Mouse (Mus musculus): ENCODE results near the gene Myoc. TPM values are rescaled to one million over a fixed set of nuclear protein-coding genes. Genes with fewer than 3 reads are reported as not detected.
"Not testable (repeated sequence)": the region's sequence is repeated elsewhere in the genome, so short reads cannot be mapped to it uniquely, and the experiment has no call there.

The Myoc gene
- polyA plus RNA-seq, 2 experiments: 0.01 TPM; not detected in 1

DNA sequence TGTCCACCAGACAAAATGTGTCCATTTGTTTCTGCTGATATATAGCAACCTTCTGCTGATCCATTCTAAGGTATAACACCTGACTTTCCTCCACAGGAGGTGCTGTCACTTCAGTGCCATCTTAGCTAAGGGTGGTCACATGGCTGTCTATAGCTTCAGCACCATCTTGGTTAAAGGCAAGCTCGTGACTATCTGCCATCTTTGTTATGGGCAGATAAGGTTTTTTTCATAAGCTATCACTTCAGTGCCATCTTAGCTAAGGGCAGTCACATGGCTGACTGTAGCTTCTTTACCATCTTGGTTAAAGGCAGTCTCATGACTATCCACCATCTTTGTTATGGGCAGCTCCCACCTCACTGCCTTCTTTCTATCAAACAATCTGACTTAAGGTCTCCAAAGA lies 23.4 kb upstream of the Myoc start:
- H3K36me3 ChIP-seq (replicated peaks; ENCODE audit: control insufficient read depth, insufficient read depth, low read depth): no peaks in the 10 kb centered on the region
- no peak overlapping the region for H3K4me2 ChIP-seq (ENCODE audit: low read depth)
- no peaks in the 10 kb centered on the region for H3K4me1 ChIP-seq (replicated peaks; ENCODE audit: control insufficient read depth in 2 of 2, insufficient read depth in 2 of 2, low read length in 1 of 2)
- no peaks in the 10 kb centered on the region for H3K9me3 ChIP-seq (ENCODE audit: control insufficient read depth, low read length)
- no peak overlapping the region for H3K27ac ChIP-seq
- ATAC-seq (ENCODE audit: insufficient read depth): no peak
- no peak for TF ChIP-seq CTCF (IDR thresholded peaks at IDR 0.05; ENCODE audit: low read depth)
- TF ChIP-seq EP300 (IDR thresholded peaks at IDR 0.05; ENCODE audit: low read depth): no peak
- no peak overlapping the region for H3K4me3 ChIP-seq (ENCODE audit: insufficient read depth in 1 of 2, low read depth in 2 of 2, low read length in 2 of 2)
- no peaks in the 10 kb centered on the region for H3K27me3 ChIP-seq (ENCODE audit: control insufficient read depth, insufficient read depth, low read length)
- DNase-seq (ENCODE audit: low read depth in 3 of 3, low spot score in 3 of 3): no peak
- 57% methylated on average over 1 of the region's 1 CpGs for WGBS (ENCODE audit: insufficient replicate concordance)
- no peak overlapping the region for H3K9ac ChIP-seq (replicated peaks)

DNA sequence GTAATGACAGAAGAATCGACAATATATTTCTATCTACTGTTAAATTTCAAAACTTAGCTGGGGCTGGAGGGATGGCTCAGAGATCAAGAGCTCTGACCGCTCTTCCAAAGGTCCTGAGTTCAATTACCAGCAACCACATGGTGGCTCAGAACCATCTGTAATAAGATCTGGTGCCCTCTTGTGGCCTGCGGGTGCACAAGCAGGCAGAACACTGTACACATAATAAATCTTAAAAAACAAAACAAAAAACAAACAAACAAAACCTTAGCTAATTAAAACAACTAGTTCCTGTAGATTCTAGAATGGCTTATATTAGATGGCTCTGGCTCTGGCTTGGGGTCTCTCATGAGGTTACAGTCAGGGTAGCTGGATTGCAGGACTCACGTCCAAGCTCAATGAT lies 18.5 kb upstream of the Myoc start:
- ATAC-seq (ENCODE audit: insufficient read depth) (no peak), DNase-seq (ENCODE audit: low read depth in 3 of 3, low spot score in 3 of 3) (no peak)
- Histone ChIP-seq H3K27ac (no peak overlapping the region), H3K36me3 (replicated peaks; ENCODE audit: control insufficient read depth, insufficient read depth, low read depth) (no peaks in the 10 kb centered on the region), H3K9me3 (ENCODE audit: control insufficient read depth, low read length) (no peaks in the 10 kb centered on the region), H3K4me3 (ENCODE audit: insufficient read depth in 1 of 2, low read depth in 2 of 2, low read length in 2 of 2) (no peak overlapping the region), H3K9ac (replicated peaks) (no peak overlapping the region), H3K4me1 (replicated peaks; ENCODE audit: control insufficient read depth in 2 of 2, insufficient read depth in 2 of 2, low read length in 1 of 2) (peaks cover 0 to 7% of the 10 kb centered on the region in 2 experiments; a peak in 1 of 4 replicates), H3K27me3 (ENCODE audit: control insufficient read depth, insufficient read depth, low read length) (no peaks in the 10 kb centered on the region), H3K4me2 (ENCODE audit: low read depth) (no peak overlapping the region)
- WGBS (ENCODE audit: insufficient replicate concordance): 55% methylated on average over 4 of the region's 4 CpGs
- TF ChIP-seq EP300 (IDR thresholded peaks at IDR 0.05; ENCODE audit: low read depth) (no peak), CTCF (IDR thresholded peaks at IDR 0.05; ENCODE audit: low read depth) (peak; percentile 69)

DNA sequence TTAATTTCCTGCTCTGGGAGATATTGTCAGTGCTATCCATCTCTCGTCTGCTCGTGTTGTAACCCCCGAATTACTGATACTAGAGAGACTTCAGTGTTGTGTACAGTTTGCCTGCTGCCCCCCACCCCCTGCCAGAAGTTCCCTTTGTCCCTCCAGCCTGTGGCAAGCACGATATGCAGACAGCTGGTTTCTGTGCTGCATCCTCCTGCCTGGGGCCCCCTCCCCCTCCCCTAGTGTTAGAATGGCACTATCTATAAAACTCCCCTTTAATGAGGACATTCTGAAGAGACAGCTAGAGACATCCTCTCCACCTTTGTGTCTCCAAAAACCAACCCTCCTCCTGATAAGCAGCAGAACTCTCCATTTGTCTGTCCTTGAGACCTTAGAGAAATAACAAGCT lies 15.1 kb upstream of the Myoc start:
- DNase-seq (ENCODE audit: low read depth in 3 of 3, low spot score in 3 of 3) (no peak), ATAC-seq (ENCODE audit: insufficient read depth) (no peak)
- H3K4me1 ChIP-seq (replicated peaks; ENCODE audit: control insufficient read depth in 2 of 2, insufficient read depth in 2 of 2, low read length in 1 of 2): peaks cover 0 to 7% of the 10 kb centered on the region in 2 experiments; a peak in 1 of 4 replicates
- no peaks in the 10 kb centered on the region for H3K9me3 ChIP-seq (ENCODE audit: control insufficient read depth, low read length)
- TF ChIP-seq CTCF (IDR thresholded peaks at IDR 0.05; ENCODE audit: low read depth) (no peak), EP300 (IDR thresholded peaks at IDR 0.05; ENCODE audit: low read depth) (no peak)
- no peaks in the 10 kb centered on the region for H3K36me3 ChIP-seq (replicated peaks; ENCODE audit: control insufficient read depth, insufficient read depth, low read depth)
- 15% methylated on average over 4 of the region's 4 CpGs for WGBS (ENCODE audit: insufficient replicate concordance)
- no peak overlapping the region for H3K9ac ChIP-seq (replicated peaks)
- H3K27me3 ChIP-seq (ENCODE audit: control insufficient read depth, insufficient read depth, low read length): no peaks in the 10 kb centered on the region
- H3K4me3 ChIP-seq (ENCODE audit: insufficient read depth in 1 of 2, low read depth in 2 of 2, low read length in 2 of 2): no peak overlapping the region
- H3K27ac ChIP-seq: no peak overlapping the region
- H3K4me2 ChIP-seq (ENCODE audit: low read depth): no peak overlapping the region

DNA sequence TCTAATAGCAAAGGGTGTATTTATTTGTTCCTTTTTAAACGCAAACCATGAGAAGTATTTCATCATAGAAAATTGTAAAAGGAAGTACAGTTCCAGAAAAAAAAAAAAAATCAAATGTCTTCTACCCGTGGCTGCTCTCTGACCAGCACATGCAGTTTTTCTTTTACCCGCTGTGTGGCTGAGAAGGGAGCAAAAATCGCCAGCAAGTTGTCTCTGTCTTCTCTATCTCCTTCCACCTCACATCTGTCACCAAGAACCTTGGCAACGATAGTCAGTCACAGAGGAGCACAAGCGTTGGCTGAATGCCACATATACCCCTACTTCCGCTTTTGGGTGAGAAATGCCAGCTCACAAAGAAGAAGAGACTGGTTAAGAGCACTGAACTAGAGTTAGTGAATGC lies 13.7 kb upstream of the Myoc start:
- TF ChIP-seq EP300 (IDR thresholded peaks at IDR 0.05; ENCODE audit: low read depth): no peak
- no peak overlapping the region for H3K27ac ChIP-seq

DNA sequence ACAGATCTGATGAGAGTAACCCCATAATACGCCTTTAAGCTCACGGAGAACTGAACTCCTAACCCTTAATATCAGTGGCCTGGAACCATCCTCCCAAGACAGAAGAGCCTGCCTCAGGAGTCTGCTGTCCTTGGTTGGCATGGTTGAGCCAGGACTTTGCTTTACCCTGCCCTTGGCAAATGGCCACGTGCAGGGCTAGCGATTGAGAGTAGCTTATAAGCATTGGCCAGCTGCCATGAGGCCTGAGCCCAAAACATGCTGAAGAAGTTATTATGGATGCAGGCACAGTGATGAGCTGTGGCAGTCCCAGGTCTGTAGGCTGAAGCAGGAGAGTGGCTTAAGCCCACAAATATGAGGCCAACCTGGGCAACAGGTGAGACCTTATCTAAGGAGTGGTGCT lies 11.1 kb upstream of the Myoc start:
- not testable (repeated sequence) for H3K9ac ChIP-seq (replicated peaks); ATAC-seq (ENCODE audit: insufficient read depth); H3K27ac ChIP-seq; H3K4me1 ChIP-seq (replicated peaks; ENCODE audit: control insufficient read depth in 2 of 2, insufficient read depth in 2 of 2, low read length in 1 of 2); H3K9me3 ChIP-seq (ENCODE audit: control insufficient read depth, low read length); H3K4me3 ChIP-seq (ENCODE audit: insufficient read depth in 1 of 2, low read depth in 2 of 2, low read length in 2 of 2); DNase-seq (ENCODE audit: low read depth in 3 of 3, low spot score in 3 of 3); H3K36me3 ChIP-seq (replicated peaks; ENCODE audit: control insufficient read depth, insufficient read depth, low read depth); H3K4me2 ChIP-seq (ENCODE audit: low read depth); H3K27me3 ChIP-seq (ENCODE audit: control insufficient read depth, insufficient read depth, low read length)
- 65% methylated on average over 4 of the region's 4 CpGs for WGBS (ENCODE audit: insufficient replicate concordance)

More for the DNA sequence above, 13.7 kb upstream of the Myoc start:
- 25% methylated on average over 7 of the region's 7 CpGs for WGBS (ENCODE audit: insufficient replicate concordance)
- no peaks in the 10 kb centered on the region for H3K27me3 ChIP-seq (ENCODE audit: control insufficient read depth, insufficient read depth, low read length)
- peaks cover 0 to 7% of the 10 kb centered on the region in 2 experiments; a peak in 1 of 4 replicates for H3K4me1 ChIP-seq (replicated peaks; ENCODE audit: control insufficient read depth in 2 of 2, insufficient read depth in 2 of 2, low read length in 1 of 2)
- no peak for ATAC-seq (ENCODE audit: insufficient read depth)
- no peaks in the 10 kb centered on the region for H3K36me3 ChIP-seq (replicated peaks; ENCODE audit: control insufficient read depth, insufficient read depth, low read depth)
- H3K9me3 ChIP-seq (ENCODE audit: control insufficient read depth, low read length): no peaks in the 10 kb centered on the region
- DNase-seq (ENCODE audit: low read depth in 3 of 3, low spot score in 3 of 3): peak in 1 of 3 experiments; percentile 19
- no peak overlapping the region for H3K9ac ChIP-seq (replicated peaks)
- no peak overlapping the region for H3K4me3 ChIP-seq (ENCODE audit: insufficient read depth in 1 of 2, low read depth in 2 of 2, low read length in 2 of 2)
- no peak overlapping the region for H3K4me2 ChIP-seq (ENCODE audit: low read depth)

DNA sequence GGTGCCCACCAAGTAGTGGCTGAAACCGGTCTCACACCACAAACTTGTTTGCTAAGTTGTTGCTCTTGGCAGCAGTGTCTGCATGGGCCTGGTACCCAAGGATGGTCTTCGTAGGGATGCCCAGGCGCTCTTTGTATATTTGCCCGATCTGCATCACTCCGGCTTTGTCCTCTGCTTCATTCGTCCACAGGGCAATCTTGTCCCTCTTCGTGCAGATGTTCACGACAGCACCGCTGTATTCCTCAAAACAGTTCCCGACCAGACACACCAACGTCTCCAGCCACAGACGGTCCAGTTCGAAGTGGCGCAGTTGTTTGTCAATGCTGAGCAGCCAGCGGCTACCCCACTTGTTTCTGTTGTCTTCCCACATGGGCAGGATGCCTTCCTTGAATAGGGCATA lies 10.6 kb upstream of the Myoc start:
- 77% methylated on average over 15 of the region's 15 CpGs for WGBS (ENCODE audit: insufficient replicate concordance)
- not testable (repeated sequence) for H3K9ac ChIP-seq (replicated peaks); DNase-seq (ENCODE audit: low read depth in 3 of 3, low spot score in 3 of 3); H3K27ac ChIP-seq; H3K4me2 ChIP-seq (ENCODE audit: low read depth); H3K27me3 ChIP-seq (ENCODE audit: control insufficient read depth, insufficient read depth, low read length); H3K9me3 ChIP-seq (ENCODE audit: control insufficient read depth, low read length); ATAC-seq (ENCODE audit: insufficient read depth); H3K4me1 ChIP-seq (replicated peaks; ENCODE audit: control insufficient read depth in 2 of 2, insufficient read depth in 2 of 2, low read length in 1 of 2); H3K4me3 ChIP-seq (ENCODE audit: insufficient read depth in 1 of 2, low read depth in 2 of 2, low read length in 2 of 2); H3K36me3 ChIP-seq (replicated peaks; ENCODE audit: control insufficient read depth, insufficient read depth, low read depth)

DNA sequence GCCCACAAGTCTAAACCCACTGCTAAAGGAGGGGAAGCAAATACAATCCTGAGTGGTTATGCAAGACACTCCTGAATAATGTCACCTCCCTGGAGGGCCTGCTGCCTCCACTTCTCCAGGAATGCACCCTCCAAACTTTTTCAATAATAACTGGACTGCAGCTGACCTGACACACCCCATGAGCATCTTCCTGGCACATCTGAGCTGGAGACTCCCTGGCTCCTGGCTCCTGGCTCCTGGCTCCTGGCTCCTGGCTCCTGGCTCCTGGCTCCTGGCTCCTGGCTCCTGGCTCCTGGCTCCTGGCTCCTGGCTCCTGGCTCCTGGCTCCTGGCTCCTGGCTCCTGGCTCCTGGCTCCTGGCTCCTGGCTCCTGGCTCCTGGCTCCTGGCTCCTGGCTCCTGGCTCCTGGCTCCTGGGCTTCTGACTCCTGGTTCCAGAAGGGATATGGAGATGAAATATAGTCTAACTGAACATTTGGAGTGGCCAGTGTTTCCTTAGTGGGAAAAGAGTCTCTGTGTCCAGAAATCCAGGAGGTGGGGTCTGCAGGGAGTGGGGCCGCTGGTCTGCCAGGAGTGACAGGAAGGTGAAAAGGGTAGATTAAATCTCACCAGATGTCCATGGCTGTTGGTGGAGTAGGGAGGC lies 3.5 kb upstream of the Myoc start:
- H3K9me3 ChIP-seq (ENCODE audit: control insufficient read depth, low read length); H3K9ac ChIP-seq (replicated peaks); ATAC-seq (ENCODE audit: insufficient read depth); H3K27ac ChIP-seq; H3K36me3 ChIP-seq (replicated peaks; ENCODE audit: control insufficient read depth, insufficient read depth, low read depth); H3K4me2 ChIP-seq (ENCODE audit: low read depth); DNase-seq (ENCODE audit: low read depth in 3 of 3, low spot score in 3 of 3); H3K4me1 ChIP-seq (replicated peaks; ENCODE audit: control insufficient read depth in 2 of 2, insufficient read depth in 2 of 2, low read length in 1 of 2); H3K4me3 ChIP-seq (ENCODE audit: insufficient read depth in 1 of 2, low read depth in 2 of 2, low read length in 2 of 2); H3K27me3 ChIP-seq (ENCODE audit: control insufficient read depth, insufficient read depth, low read length): not testable (repeated sequence)
- WGBS (ENCODE audit: insufficient replicate concordance): 30% methylated on average over 1 of the region's 1 CpGs
